Mouse (Mus musculus) heart, postnatal 0 days (tissue): ENCODE measurements around the gene Nfia.

Experiments
- CTCF ChIP-seq: IDR thresholded peaks from 2 replicates; pipeline ENCODE4 v1.5.1; 2016; ENCODE audit warnings: antibody characterized with exemption, control low read depth, low read depth
- EP300 ChIP-seq: IDR thresholded peaks from 2 replicates; pipeline ENCODE4 v1.6.1; 2016; ENCODE audit warnings: antibody characterized with exemption, low read depth

DNA sequence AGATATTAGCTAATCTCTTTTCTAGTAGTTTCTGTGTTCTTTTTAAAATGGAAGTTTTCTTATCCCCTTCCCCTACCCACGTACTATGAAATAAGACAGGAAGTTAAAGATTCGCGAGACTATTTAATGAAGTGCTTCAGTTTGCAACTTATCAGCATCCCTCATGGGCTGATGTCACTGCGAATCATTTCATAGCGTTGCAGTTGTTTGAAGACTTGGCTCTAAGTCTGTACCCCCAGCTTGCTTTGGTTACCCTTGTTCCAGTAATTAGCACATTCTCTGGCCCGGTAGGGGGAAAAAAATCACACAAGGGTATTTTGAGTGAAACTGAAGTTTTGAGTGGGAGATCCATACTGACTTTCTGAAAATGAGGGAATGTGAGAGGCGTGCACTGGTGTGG lies 303.6 kb downstream of the Nfia start:
- TF ChIP-seq CTCF (no peak), EP300 (no peak)
